8 mouse cellular contexts compared by ENCODE assay signal in genomic region chr3:40950601-40951201, GRCm38 (mm10). TPM values are rescaled to one million over a fixed set of nuclear protein-coding genes. Genes with fewer than 3 reads are reported as not detected.
DNase-seq lines count a peak whose midpoint lies in the region; ATAC-seq and TF ChIP-seq lines count a peak whose summit lies in the region.

No protein-coding gene starts in this region.

- H3K9ac ChIP-seq in intestine, postnatal 0 days (ENCODE audit: low read depth, low read length): peak overlapping the region; percentile 88
- H3K9ac ChIP-seq in liver, embryonic 12.5 days: peak overlapping the region; percentile 96
- H3K9ac ChIP-seq in stomach, embryonic 15.5 days: peak overlapping the region; percentile 66

- H3K27ac ChIP-seq in intestine, postnatal 0 days (ENCODE audit: low read depth, low read length): peak overlapping the region; percentile 95
- peak overlapping the region; percentile 95 for H3K27ac ChIP-seq in liver, embryonic 12.5 days
- peak overlapping the region; percentile 78 for H3K27ac ChIP-seq in stomach, embryonic 15.5 days

- WGBS in intestine, postnatal 0 days: under 1% methylated on average over 43 of the region's 43 CpGs
- WGBS in liver, embryonic 12.5 days (ENCODE audit: insufficient replicate concordance): under 1% methylated on average over 43 of the region's 43 CpGs
- under 1% methylated on average over 43 of the region's 43 CpGs for WGBS in stomach, embryonic 15.5 days

- TF ChIP-seq CTCF in C2C12 (IDR thresholded peaks at IDR 0.05; ENCODE audit: control insufficient read depth, insufficient read depth, insufficient read length): no peak
- no peak for TF ChIP-seq CTCF in intestine, postnatal 0 days (IDR thresholded peaks at IDR 0.05; ENCODE audit: low read depth)

- H3K36me3 ChIP-seq in C2C12 (ENCODE audit: control insufficient read depth, insufficient read depth) (no peaks in the 10 kb centered on the region), myocyte (ENCODE audit: control insufficient read depth, insufficient read depth) (no peaks in the 10 kb centered on the region)
- H3K36me3 ChIP-seq in intestine, postnatal 0 days (ENCODE audit: control insufficient read depth, insufficient read depth): no peaks in the 10 kb centered on the region
- no peaks in the 10 kb centered on the region for H3K36me3 ChIP-seq in liver, embryonic 12.5 days
- no peaks in the 10 kb centered on the region for H3K36me3 ChIP-seq in stomach, embryonic 15.5 days

- H3K4me2 ChIP-seq in intestine, postnatal 0 days (replicated peaks; ENCODE audit: low read depth): peak overlapping the region; percentile 89
- H3K4me2 ChIP-seq in liver, embryonic 12.5 days: peak overlapping the region; percentile 99
- H3K4me2 ChIP-seq in myocyte (ENCODE audit: low read depth): peak overlapping the region; percentile 99
- H3K4me2 ChIP-seq in stomach, embryonic 15.5 days: peak overlapping the region; percentile 98

- H3K4me3 ChIP-seq in C2C12 (ENCODE audit: insufficient read depth, poor library complexity, severe bottlenecking): peak overlapping the region; percentile 52
- H3K4me3 ChIP-seq in intestine, postnatal 0 days (ENCODE audit: low read depth, low read length): peak overlapping the region; percentile 81
- peak overlapping the region; percentile 88 for H3K4me3 ChIP-seq in liver, embryonic 12.5 days
- peak overlapping the region; percentile 58 for H3K4me3 ChIP-seq in myocyte
- H3K4me3 ChIP-seq in stomach, embryonic 15.5 days (replicated peaks): peak overlapping the region; percentile 76

- H3K27me3 ChIP-seq in C2C12 (ENCODE audit: control insufficient read depth, insufficient read depth, insufficient read length) (no peaks in the 10 kb centered on the region), myocyte (ENCODE audit: control insufficient read depth, insufficient read depth, insufficient read length) (no peaks in the 10 kb centered on the region)
- no peaks in the 10 kb centered on the region for H3K27me3 ChIP-seq in intestine, postnatal 0 days (replicated peaks; ENCODE audit: control insufficient read depth, insufficient read depth, low read length)
- peaks cover 16% of the 10 kb centered on the region for H3K27me3 ChIP-seq in liver, embryonic 12.5 days (replicated peaks)
- no peaks in the 10 kb centered on the region for H3K27me3 ChIP-seq in stomach, embryonic 15.5 days (replicated peaks)

- TF ChIP-seq POLR2A in myocyte (IDR thresholded peaks at IDR 0.05; ENCODE audit: insufficient read length, low read depth): no peak

- 0 out of 2 replicates have a peak, but pooled peaks cover 6% of the 10 kb centered on the region for H3K4me1 ChIP-seq in intestine, postnatal 0 days (replicated peaks; ENCODE audit: control insufficient read depth, insufficient read depth, low read length)
- H3K4me1 ChIP-seq in liver, embryonic 12.5 days: peaks cover 25% of the 10 kb centered on the region
- no peaks in the 10 kb centered on the region for H3K4me1 ChIP-seq in stomach, embryonic 15.5 days

- H3K79me2 ChIP-seq in C2C12 (ENCODE audit: control insufficient read depth, insufficient read depth) (no peaks in the 10 kb centered on the region), myocyte (ENCODE audit: control insufficient read depth, insufficient read depth) (no peaks in the 10 kb centered on the region)

- peak; percentile 8 for ATAC-seq in intestine, postnatal 0 days
- peak; percentile 15 for ATAC-seq in liver, embryonic 12.5 days
- ATAC-seq in stomach, embryonic 15.5 days (ENCODE audit: insufficient read depth, low FRiP score, low read depth): 0 out of 2 replicates have a peak, but pooled peaks have one; percentile 18

- H3K79me3 ChIP-seq in C2C12 (ENCODE audit: low read depth): peaks cover 2% of the 10 kb centered on the region

- peak; percentile 62 to 63 for DNase-seq in adrenal gland, adult 18-20 months (ENCODE audit: low spot score in 2 of 2)
- DNase-seq in embryo, embryonic 11.5 days (ENCODE audit: low read depth, low spot score): peak; percentile 17
- DNase-seq in heart, adult 18-20 months: peak; percentile 72 to 77

- H3K9me3 ChIP-seq in intestine, postnatal 0 days (ENCODE audit: control insufficient read depth): no peaks in the 10 kb centered on the region
- no peaks in the 10 kb centered on the region for H3K9me3 ChIP-seq in liver, embryonic 12.5 days (replicated peaks)
- H3K9me3 ChIP-seq in stomach, embryonic 15.5 days: no peaks in the 10 kb centered on the region

- H3ac ChIP-seq in C2C12 (ENCODE audit: control insufficient read depth, insufficient read length, low read depth): peak overlapping the region; percentile 92
- peak overlapping the region; percentile 83 for H3ac ChIP-seq in myocyte (ENCODE audit: control insufficient read depth, insufficient read length)

TF ChIP-seq in C2C12, 6 proteins besides CTCF, POLR2A, EP300 and RAD21:
- TF ChIP-seq MYOG (IDR thresholded peaks at IDR 0.05; ENCODE audit: control insufficient read depth, extremely low read depth, insufficient read length): no peak

TF ChIP-seq in myocyte, 11 proteins besides CTCF, POLR2A, EP300 and RAD21:
- no peak for TF ChIP-seq USF1 (IDR thresholded peaks at IDR 0.05; ENCODE audit: low read depth)
- TF ChIP-seq MAX (IDR thresholded peaks at IDR 0.05; ENCODE audit: low read depth): no peak
- TF ChIP-seq MYOD1 (IDR thresholded peaks at IDR 0.05; ENCODE audit: control insufficient read depth in 1 of 3, insufficient read length in 2 of 3, low read depth in 2 of 3): peak in 2 of 3 experiments; percentile 4 to 40
- no peak for TF ChIP-seq TCF3 (IDR thresholded peaks at IDR 0.05; ENCODE audit: insufficient read length, low read depth)
- TF ChIP-seq MYOG (IDR thresholded peaks at IDR 0.05; ENCODE audit: control insufficient read depth in 1 of 3, insufficient read depth in 1 of 3, insufficient read length in 2 of 3, low read depth in 2 of 3): peak in 1 of 3 experiments; percentile 38
- TF ChIP-seq POLR2AphosphoS2 (IDR thresholded peaks at IDR 0.05; ENCODE audit: insufficient read length, low read depth): no peak

RNA-seq across cellular contexts. Expression of gene Larp1b, which starts 1.1 kb away (rescaled TPM):
- polyA plus RNA-seq in C2C12 (2012; fragmentation: generic; extraction: Trizol): 7.7 TPM
- 10 to 100 TPM; 31.1 to 35.6 TPM for total RNA-seq in adrenal gland, adult 18-20 months (2021)
- total RNA-seq in heart, adult 18-20 months (2021): 10 to 100 TPM; 62.0 to 64.2 TPM
- polyA plus RNA-seq in intestine, postnatal 0 days (2015; fragmentation: Nextera tagmentation; extraction: Ambion mirVana): 24.9 and 33.0 TPM in 2 replicates
- 10.2 and 10.7 TPM in 2 replicates for polyA plus RNA-seq in liver, embryonic 12.5 days (2016; fragmentation: Nextera tagmentation; extraction: Ambion mirVana)
- 10.1 TPM for polyA plus RNA-seq in myocyte (2012; fragmentation: generic; extraction: Trizol)
- polyA plus RNA-seq in stomach, embryonic 15.5 days (2015; fragmentation: Nextera tagmentation; extraction: Ambion mirVana): 8.1 and 10.1 TPM in 2 replicates

RNA-seq across cellular contexts. Expression of gene 1700034I23Rik, which starts 48.4 kb away (rescaled TPM):
- not detected for polyA plus RNA-seq in C2C12 (2012; fragmentation: generic; extraction: Trizol)
- under 1 TPM in 1 of 2 experiments, not detected in 1; 0.16 TPM for total RNA-seq in adrenal gland, adult 18-20 months (2021)
- under 1 TPM; 0.12 to 0.28 TPM for total RNA-seq in heart, adult 18-20 months (2021)
- 0.18 TPM in 2 replicates for polyA plus RNA-seq in intestine, postnatal 0 days (2015; fragmentation: Nextera tagmentation; extraction: Ambion mirVana)
- polyA plus RNA-seq in liver, embryonic 12.5 days (2016; fragmentation: Nextera tagmentation; extraction: Ambion mirVana): 0.06 TPM in 1 of 2 replicates, not detected in the other
- polyA plus RNA-seq in myocyte (2012; fragmentation: generic; extraction: Trizol): not detected
- polyA plus RNA-seq in stomach, embryonic 15.5 days (2015; fragmentation: Nextera tagmentation; extraction: Ambion mirVana): 0.19 and 0.23 TPM in 2 replicates

Comparison
In these comparisons a context has a peak if more than half of its experiments do, and no peak if none do; other contexts are left out.
1. Peak in every context shown above with its lines: DNase-seq, ATAC-seq, H3K4me3 ChIP-seq and H3K27ac ChIP-seq.
2. DNase-seq: peak in every context shown above with its lines; median percentile 74 in heart, adult 18-20 months; 62 in adrenal gland, adult 18-20 months; 17 in embryo, embryonic 11.5 days.